In the genomic region with DNA sequence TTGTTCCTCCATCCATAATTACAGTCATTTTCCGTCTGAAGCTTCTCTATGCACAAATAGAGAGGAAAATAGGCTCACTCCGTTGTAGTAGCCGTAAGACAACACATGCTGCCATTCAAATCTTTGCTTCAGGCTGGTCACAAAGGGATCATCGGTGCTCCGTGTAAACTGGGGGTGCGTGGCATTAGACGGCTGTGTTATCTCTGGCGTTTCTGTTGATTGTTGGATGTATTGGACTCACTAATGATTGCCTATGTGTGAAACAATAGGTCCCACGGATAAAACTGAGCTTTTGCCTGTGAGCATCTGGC, we compare ENCODE assay signal across 17 mouse cellular contexts.
DNase-seq lines count a peak whose midpoint lies in the region; ATAC-seq lines count a peak whose summit lies in the region.
"Had no signal": no experiment of that assay in that cellular context is flagged by ENCODE, and none has a peak within 500 bp of the region (broad histone marks: within the 10 kb centered on the region; RNA-seq: fewer than 3 reads in every experiment).

No protein-coding gene starts in this region.

- DNase-seq in forebrain, embryonic 14.5 days (ENCODE audit: low spot score) = peak; percentile 41
- DNase-seq in hindbrain, embryonic 14.5 days (ENCODE audit: low spot score) = no peak
- DNase-seq in cerebellum, adult 8-10 months = no peak
- DNase-seq in heart, postnatal 4 days = no peak
- DNase-seq in adrenal gland, postnatal 10 days = no peak
- DNase-seq: cerebellum, adult 11 months; heart, postnatal 36 days; kidney, postnatal 10 days had no signal

- peaks cover 4% of the 10 kb centered on the region for H3K9me3 ChIP-seq in forebrain, embryonic 12.5 days
- 0 out of 2 replicates have a peak, but pooled peaks cover 3% of the 10 kb centered on the region for H3K9me3 ChIP-seq in forebrain, embryonic 14.5 days (replicated peaks; ENCODE audit: control insufficient read depth, low read length)
- 0 out of 2 replicates have a peak, but pooled peaks cover 4% of the 10 kb centered on the region for H3K9me3 ChIP-seq in hindbrain, embryonic 14.5 days (ENCODE audit: control insufficient read depth, low read length)
- H3K9me3 ChIP-seq in neural tube, embryonic 12.5 days = peaks cover 5% of the 10 kb centered on the region; the same call in 1 of the 2 replicates
- H3K9me3 ChIP-seq: lung, embryonic 15.5 days; stomach, embryonic 15.5 days had no signal

- no peaks in the 10 kb centered on the region for H3K27me3 ChIP-seq in forebrain, embryonic 12.5 days
- no peaks in the 10 kb centered on the region for H3K27me3 ChIP-seq in forebrain, embryonic 14.5 days (replicated peaks; ENCODE audit: control insufficient read depth, insufficient read depth, low read length)
- H3K27me3 ChIP-seq in hindbrain, embryonic 14.5 days (ENCODE audit: control insufficient read depth, insufficient read depth, low read length) = no peaks in the 10 kb centered on the region
- no peaks in the 10 kb centered on the region for H3K27me3 ChIP-seq in neural tube, embryonic 12.5 days (replicated peaks)
- H3K27me3 ChIP-seq: embryonic facial prominence, embryonic 13.5 days; heart, embryonic 13.5 days; liver, embryonic 12.5 days; lung, embryonic 15.5 days; stomach, embryonic 15.5 days had no signal

- H3K36me3 ChIP-seq in forebrain, embryonic 12.5 days (replicated peaks) = no peaks in the 10 kb centered on the region
- no peaks in the 10 kb centered on the region for H3K36me3 ChIP-seq in forebrain, embryonic 14.5 days (ENCODE audit: control insufficient read depth, insufficient read depth, low read length)
- no peaks in the 10 kb centered on the region for H3K36me3 ChIP-seq in hindbrain, embryonic 14.5 days (replicated peaks; ENCODE audit: control insufficient read depth, insufficient read depth)
- no peaks in the 10 kb centered on the region for H3K36me3 ChIP-seq in neural tube, embryonic 12.5 days
- H3K36me3 ChIP-seq: embryonic facial prominence, embryonic 13.5 days; liver, embryonic 12.5 days; lung, embryonic 15.5 days; stomach, embryonic 15.5 days had no signal

- H3K9ac ChIP-seq in forebrain, embryonic 12.5 days = no peak overlapping the region
- H3K9ac ChIP-seq in forebrain, embryonic 14.5 days (ENCODE audit: low read length) = peak overlapping the region; percentile 5; the same call in 1 of the 2 replicates
- H3K9ac ChIP-seq in hindbrain, embryonic 14.5 days = peak overlapping the region; percentile 40
- no peak overlapping the region for H3K9ac ChIP-seq in neural tube, embryonic 12.5 days
- H3K9ac ChIP-seq: embryonic facial prominence, embryonic 13.5 days; heart, embryonic 13.5 days; liver, embryonic 12.5 days; lung, embryonic 15.5 days; stomach, embryonic 15.5 days had no signal

- 32% methylated on average over 9 of the region's 9 CpGs for WGBS in forebrain, embryonic 12.5 days
- WGBS in forebrain, embryonic 14.5 days = 14% methylated on average over 9 of the region's 9 CpGs
- 17% methylated on average over 9 of the region's 9 CpGs for WGBS in hindbrain, embryonic 14.5 days
- 40% methylated on average over 9 of the region's 9 CpGs for WGBS in neural tube, embryonic 12.5 days

- ATAC-seq in forebrain, embryonic 12.5 days (ENCODE audit: low FRiP score) = peak; percentile 68; the same call in 1 of the 2 replicates
- ATAC-seq in forebrain, embryonic 14.5 days = peak; percentile 46; the same call in 1 of the 2 replicates
- ATAC-seq in hindbrain, embryonic 14.5 days (ENCODE audit: low FRiP score) = peak; percentile 36; the same call in 1 of the 2 replicates
- peak; percentile 56; the same call in 1 of the 2 replicates for ATAC-seq in neural tube, embryonic 12.5 days (ENCODE audit: low FRiP score, low read depth)
- ATAC-seq: intestine, postnatal 0 days; liver, embryonic 12.5 days had no signal

- H3K4me3 ChIP-seq in forebrain, embryonic 12.5 days (replicated peaks) = no peak overlapping the region
- no peak overlapping the region for H3K4me3 ChIP-seq in forebrain, embryonic 14.5 days (ENCODE audit: low read depth, low read length)
- H3K4me3 ChIP-seq in hindbrain, embryonic 14.5 days (replicated peaks; ENCODE audit: low read length) = no peak overlapping the region; the same call in 1 of the 2 replicates
- no peak overlapping the region for H3K4me3 ChIP-seq in neural tube, embryonic 12.5 days
- H3K4me3 ChIP-seq: embryonic facial prominence, embryonic 13.5 days; heart, embryonic 13.5 days; layer of hippocampus, adult 2 months; liver, embryonic 12.5 days; lung, embryonic 15.5 days; stomach, embryonic 15.5 days had no signal

- no peak overlapping the region for H3K4me2 ChIP-seq in forebrain, embryonic 12.5 days
- H3K4me2 ChIP-seq in forebrain, embryonic 14.5 days (ENCODE audit: low read length) = peak overlapping the region; percentile 34
- peak overlapping the region; percentile 37 for H3K4me2 ChIP-seq in hindbrain, embryonic 14.5 days (replicated peaks)
- H3K4me2 ChIP-seq in neural tube, embryonic 12.5 days (replicated peaks) = 0 out of 2 replicates have a peak overlapping the region, but pooled peaks have one; percentile 0
- H3K4me2 ChIP-seq: embryonic facial prominence, embryonic 13.5 days; heart, embryonic 13.5 days; liver, embryonic 12.5 days; stomach, embryonic 15.5 days had no signal

- peak overlapping the region; percentile 72 for H3K27ac ChIP-seq in forebrain, embryonic 12.5 days
- H3K27ac ChIP-seq in forebrain, embryonic 14.5 days (ENCODE audit: low read depth, low read length) = peak overlapping the region; percentile 55; the same call in 1 of the 2 replicates
- peak overlapping the region; percentile 91 for H3K27ac ChIP-seq in hindbrain, embryonic 14.5 days
- peak overlapping the region; percentile 54 for H3K27ac ChIP-seq in neural tube, embryonic 12.5 days
- H3K27ac ChIP-seq: embryonic facial prominence, embryonic 13.5 days; heart, embryonic 13.5 days; layer of hippocampus, adult 2 months; liver, embryonic 12.5 days; lung, embryonic 15.5 days; stomach, embryonic 15.5 days had no signal

- peaks cover 24% of the 10 kb centered on the region for H3K4me1 ChIP-seq in forebrain, embryonic 12.5 days
- H3K4me1 ChIP-seq in forebrain, embryonic 14.5 days (ENCODE audit: control insufficient read depth, insufficient read depth, low read length) = peaks cover 11% of the 10 kb centered on the region
- peaks cover 28% of the 10 kb centered on the region for H3K4me1 ChIP-seq in hindbrain, embryonic 14.5 days (replicated peaks; ENCODE audit: control insufficient read depth, insufficient read depth, low read length)
- H3K4me1 ChIP-seq in neural tube, embryonic 12.5 days = peaks cover 12% of the 10 kb centered on the region; the same call in 1 of the 2 replicates
- H3K4me1 ChIP-seq: embryonic facial prominence, embryonic 13.5 days; heart, embryonic 13.5 days; liver, embryonic 12.5 days; stomach, embryonic 15.5 days had no signal

Comparison
In these comparisons a context has a peak if more than half of its experiments do, and no peak if none do; other contexts are left out.
1. H3K9ac ChIP-seq: peak in forebrain, embryonic 14.5 days (single experiment) and hindbrain, embryonic 14.5 days (single experiment); none in forebrain, embryonic 12.5 days (single experiment) and neural tube, embryonic 12.5 days (single experiment).
2. Peak in every context shown above with its lines, with median percentiles within 50 percentile points of each other: ATAC-seq and H3K27ac ChIP-seq.